Mouse (Mus musculus) erythroblast, embryonic 14.5 days (primary cell): Measurements from ENCODE around the gene Htr2c.

Experiments used
- GATA1 ChIP-seq: IDR thresholded peaks from 2 replicates; pipeline ENCODE4 v1.6.1; 2012; ENCODE audit warnings: low read length, inconsistent platforms, mixed read lengths
- TAL1 ChIP-seq: IDR thresholded peaks from 3 replicates; pipeline ENCODE4 v1.6.1; 2012; ENCODE audit warnings: low read length, inconsistent platforms, mixed read lengths

DNA sequence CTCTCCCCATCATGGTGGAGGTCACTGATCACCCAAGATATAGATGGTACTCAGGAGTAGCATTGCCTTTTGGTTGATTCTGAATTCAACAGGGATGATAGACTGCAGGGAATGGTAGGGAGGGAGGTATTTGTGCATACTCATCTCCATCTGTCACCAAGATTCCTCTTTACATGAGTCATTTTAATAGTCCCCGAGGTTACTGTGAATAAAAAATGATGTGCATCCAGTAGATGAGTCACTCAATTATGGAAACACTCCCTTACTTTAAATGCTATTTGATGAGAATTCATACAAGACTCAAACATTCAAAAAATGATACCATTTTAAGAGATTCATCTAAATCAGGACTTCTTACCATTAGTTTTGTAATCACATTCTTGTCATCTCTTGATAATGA is 34.1 kb upstream of the Htr2c start:
- TF ChIP-seq TAL1 (no peak), GATA1 (no peak)
